Mouse (Mus musculus) intestine, embryonic 14.5 days (tissue): ENCODE data around the gene Taf5l. TPM values are rescaled to one million over a fixed set of nuclear protein-coding genes. Genes with fewer than 3 reads are reported as not detected.
"Not testable (repeated sequence)": the region's sequence is repeated elsewhere in the genome, so short reads cannot be mapped to it uniquely, and the experiment has no call there.

Experiments
- ATAC-seq: fragments of 200-750 bp; cut with Nextera tagmentation; replicated peaks from 2 replicates; pipeline ENCODE4 v1.8.0; 2017; ENCODE audit warnings: low read depth, moderate number of reproducible peaks, moderate TSS enrichment, moderate library complexity; ENCODE audit not compliant: low FRiP score, low TSS enrichment
- DNase-seq: peaks from one replicate; pipeline ENCODE4 v3.0.0-alpha.2; 2018; ENCODE audit warnings: low spot score
- H3K27ac ChIP-seq: fragments of 300-500 bp; sonication (generic); 2 replicates; pipeline ENCODE4 v1.5.1; 2014; ENCODE audit warnings: low read depth, mild to moderate bottlenecking, control low read depth
- H3K27me3 ChIP-seq: fragments of 300-500 bp; sonication (generic); replicated peaks from 2 replicates; pipeline ENCODE4 v1.6.1; 2014; ENCODE audit warnings: low read length, control low read depth; ENCODE audit not compliant: control insufficient read depth, insufficient read depth
- H3K36me3 ChIP-seq: fragments of 300-500 bp; sonication (generic); 2 replicates; pipeline ENCODE4 v1.6.1; 2014; ENCODE audit warnings: low read length, control low read depth; ENCODE audit not compliant: control insufficient read depth, insufficient read depth
- H3K4me1 ChIP-seq: fragments of 300-500 bp; sonication (generic); replicated peaks from 2 replicates; pipeline ENCODE4 v1.6.1; 2014; ENCODE audit warnings: low read length, control low read depth, mixed read lengths; ENCODE audit not compliant: control insufficient read depth, insufficient read depth
- H3K4me2 ChIP-seq: fragments of 300-500 bp; sonication (generic); 2 replicates; pipeline ENCODE4 v1.6.1; 2014; ENCODE audit warnings: low read length
- H3K4me3 ChIP-seq: fragments of 300-500 bp; sonication (generic); 2 replicates; pipeline ENCODE4 v1.5.1; 2014; ENCODE audit warnings: low read depth, low read length, control low read depth, mixed read lengths
- H3K9ac ChIP-seq: fragments of 300-500 bp; sonication (generic); 2 replicates; pipeline ENCODE4 v1.6.1; 2014; ENCODE audit warnings: mild to moderate bottlenecking, low read length
- H3K9me3 ChIP-seq: fragments of 300-500 bp; sonication (generic); 2 replicates; pipeline ENCODE4 v1.6.1; 2016; ENCODE audit warnings: low read length, control low read depth; ENCODE audit not compliant: control insufficient read depth
- WGBS: fragments of 180-500 bp; shearing (Covaris S2); extraction: QIAGEN DNeasy Blood & Tissue Kit; methylation state at CpG from one replicate; pipeline ENCODE4 v1.1.7; 2014; 5-methylcytosine and 5-hydroxymethylcytosine counted together
- polyA plus RNA-seq: library from polyadenylated mRNA; unstranded; fragments of >200 nt; fragmentation: Nextera tagmentation; extraction: Ambion mirVana; gene quantifications from 2 replicates; pipeline ENCODE4 v1.2.1, GENCODE M21; 2014

The Taf5l gene
- polyA plus RNA-seq, 1 experiment from 2014 or later, result 52.7 TPM

GRCm38 (mm10) chr8:124020439-124021236 is 559 bp downstream of the Taf5l start:
- H3K9me3 ChIP-seq, result no peaks in the 10 kb centered on the region
- peak overlapping the region; percentile 88 for H3K27ac ChIP-seq
- H3K36me3 ChIP-seq, result peaks cover 18% of the 10 kb centered on the region
- ATAC-seq (peak; percentile 90), DNase-seq (peak; percentile 83)
- 1% methylated on average over 71 of the region's 87 CpGs for WGBS
- no peaks in the 10 kb centered on the region for H3K27me3 ChIP-seq
- peaks cover 19% of the 10 kb centered on the region for H3K4me1 ChIP-seq
- peak overlapping the region; percentile 92 for H3K4me3 ChIP-seq
- H3K4me2 ChIP-seq, result peak overlapping the region; percentile 78
- H3K9ac ChIP-seq, result peak overlapping the region; percentile 89

- H3K4me1 ChIP-seq, result peaks cover 19% of the 10 kb centered on the region
- peak overlapping the region; percentile 92 for H3K4me3 ChIP-seq
- peaks cover 10% of the 10 kb centered on the region for H3K36me3 ChIP-seq
- DNase-seq (peak; percentile 61), ATAC-seq (no peak)
- no peaks in the 10 kb centered on the region for H3K27me3 ChIP-seq
- WGBS, result 27% methylated on average over 13 of the region's 13 CpGs
- no peaks in the 10 kb centered on the region for H3K9me3 ChIP-seq
- H3K4me2 ChIP-seq, result peak overlapping the region; percentile 78
- peak overlapping the region; percentile 27; the same call in 1 of the 2 replicates for H3K27ac ChIP-seq
- H3K9ac ChIP-seq, result peak overlapping the region; percentile 89
Observed at GRCm38 (mm10) chr8:124019782-124020181, 1.4 kb downstream of the Taf5l start.

- Histone ChIP-seq H3K27me3 (no peaks in the 10 kb centered on the region), H3K36me3 (peaks cover 4% of the 10 kb centered on the region; the same call in 1 of the 2 replicates), H3K4me1 (peaks cover 9% of the 10 kb centered on the region), H3K9ac (no peak overlapping the region), H3K4me3 (no peak overlapping the region), H3K4me2 (no peak overlapping the region), H3K9me3 (no peaks in the 10 kb centered on the region), H3K27ac (no peak overlapping the region)
- WGBS, result 65% methylated on average over 3 of the region's 3 CpGs
- DNase-seq (no peak), ATAC-seq (no peak)
Observed at GRCm38 (mm10) chr8:124014751-124015150, 6.4 kb downstream of the Taf5l start.

GRCm38 (mm10) chr8:124014299-124014698 is 6.9 kb downstream of the Taf5l start:
- ATAC-seq, H3K9ac ChIP-seq, H3K9me3 ChIP-seq, H3K36me3 ChIP-seq, H3K27me3 ChIP-seq, H3K27ac ChIP-seq, H3K4me2 ChIP-seq, H3K4me1 ChIP-seq, H3K4me3 ChIP-seq, DNase-seq: not testable (repeated sequence)
- 91% methylated on average over 7 of the region's 7 CpGs for WGBS

GRCm38 (mm10) chr8:124011989-124012586 is 9.1 kb downstream of the Taf5l start:
- WGBS, result 96% methylated on average over 3 of the region's 3 CpGs
- no peak for DNase-seq

GRCm38 (mm10) chr8:124011580-124011979 is 9.6 kb downstream of the Taf5l start:
- Histone ChIP-seq H3K9ac (no peak overlapping the region), H3K4me2 (no peak overlapping the region), H3K9me3 (no peaks in the 10 kb centered on the region), H3K36me3 (peaks cover 33% of the 10 kb centered on the region), H3K27me3 (no peaks in the 10 kb centered on the region), H3K4me3 (no peak overlapping the region), H3K4me1 (no peaks in the 10 kb centered on the region), H3K27ac (no peak overlapping the region)
- ATAC-seq (no peak), DNase-seq (no peak)
- WGBS, result 76% methylated on average over 3 of the region's 3 CpGs

More at GRCm38 (mm10) chr8:124011989-124012586, 9.1 kb downstream of the Taf5l start:
- no peaks in the 10 kb centered on the region for H3K27me3 ChIP-seq
- no peak overlapping the region for H3K4me3 ChIP-seq
- H3K9me3 ChIP-seq, result no peaks in the 10 kb centered on the region
- no peak overlapping the region for H3K27ac ChIP-seq
- no peak for ATAC-seq
- no peaks in the 10 kb centered on the region for H3K4me1 ChIP-seq
- H3K36me3 ChIP-seq, result peaks cover 28% of the 10 kb centered on the region
- no peak overlapping the region for H3K9ac ChIP-seq
- no peak overlapping the region for H3K4me2 ChIP-seq

- H3K27me3 ChIP-seq, result no peaks in the 10 kb centered on the region
- WGBS, result 62% methylated on average over 6 of the region's 6 CpGs
- H3K4me2 ChIP-seq, result no peak overlapping the region
- ATAC-seq (no peak), DNase-seq (no peak)
- H3K9ac ChIP-seq, result no peak overlapping the region
- H3K9me3 ChIP-seq, result no peaks in the 10 kb centered on the region
- H3K36me3 ChIP-seq, result peaks cover 70% of the 10 kb centered on the region
- no peak overlapping the region for H3K4me3 ChIP-seq
- no peak overlapping the region for H3K27ac ChIP-seq
- no peaks in the 10 kb centered on the region for H3K4me1 ChIP-seq
Observed at GRCm38 (mm10) chr8:124007829-124008228, 13.4 kb downstream of the Taf5l start.

GRCm38 (mm10) chr8:124002546-124003108 is 18.6 kb downstream of the Taf5l start:
- no peak overlapping the region for H3K9ac ChIP-seq
- WGBS, result 90% methylated on average over 10 of the region's 10 CpGs
- ATAC-seq (no peak), DNase-seq (no peak)
- H3K4me2 ChIP-seq, result no peak overlapping the region
- H3K36me3 ChIP-seq, result peaks cover 91% of the 10 kb centered on the region
- no peaks in the 10 kb centered on the region for H3K9me3 ChIP-seq
- no peak overlapping the region for H3K27ac ChIP-seq
- no peaks in the 10 kb centered on the region for H3K4me1 ChIP-seq
- H3K27me3 ChIP-seq, result no peaks in the 10 kb centered on the region
- H3K4me3 ChIP-seq, result no peak overlapping the region
